Mouse (Mus musculus) layer of hippocampus, adult 8-10 months (tissue): Measurements from ENCODE around the gene Cd68. TPM values are rescaled to one million over a fixed set of nuclear protein-coding genes. Genes with fewer than 3 reads are reported as not detected.

ENCODE experiments used
- DNase-seq, 2 experiments: peaks; one replicate each; pipeline ENCODE4 v3.0.0; 2022; ENCODE audit warnings: low spot score in 2 of 2
- total RNA-seq, 4 experiments: library from RNA; stranded (reverse); gene quantifications; 2 replicates each; pipeline ENCODE4 v1.2.4; 2022

Cd68 gene
- total RNA-seq, 4 experiments from 2014 or later = 10.8 to 113 (median 55.2) TPM

DNA sequence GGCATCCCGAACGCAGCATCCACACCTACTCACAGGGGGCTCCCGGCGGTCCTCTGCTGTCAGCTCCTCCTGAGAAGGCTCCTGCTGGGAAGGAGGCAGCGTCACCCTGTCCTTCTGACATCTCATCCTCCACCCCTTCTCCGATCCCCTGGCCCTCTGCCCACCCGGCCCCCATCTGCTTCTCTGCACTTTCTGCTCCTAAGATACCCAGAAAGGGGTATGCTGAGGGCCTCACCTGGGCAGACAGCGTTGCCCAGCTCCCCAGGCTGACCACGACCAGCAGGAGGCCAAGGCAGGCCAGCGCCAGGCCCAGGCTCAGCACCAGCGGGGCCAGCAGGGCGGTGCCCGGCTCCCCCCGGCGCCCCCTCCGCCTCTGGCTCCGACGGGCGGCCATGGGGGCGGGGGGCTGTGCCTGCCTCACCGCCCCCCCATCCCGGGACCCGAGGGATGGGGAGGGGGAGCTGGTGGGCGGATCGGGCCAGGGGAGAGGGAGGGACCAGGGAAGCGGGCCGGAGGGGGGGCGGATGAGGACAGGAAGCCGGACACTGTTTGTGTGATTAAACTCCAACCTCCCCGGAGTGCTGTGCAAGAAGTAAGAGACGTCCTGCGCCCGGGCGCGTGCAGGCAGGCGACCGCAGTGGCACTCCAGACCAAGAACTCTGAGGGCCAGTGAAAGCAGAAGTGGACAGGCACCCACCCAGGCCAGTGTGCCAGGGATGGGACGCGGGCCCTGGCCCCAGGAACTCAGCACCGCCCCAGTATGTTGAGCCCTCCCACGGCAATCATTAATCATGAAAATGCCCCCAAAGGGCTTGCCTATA, 29.6 kb upstream of the Cd68 start, which contains the start of the genes Tnfsf12 and Tnfsfm13:
TSS of gene Tnfsf12 (minus strand) at position 489 of the 821 bp plus-strand sequence.
TSS of gene Tnfsfm13 (minus strand) at position 738 of the 821 bp plus-strand sequence.
- DNase-seq = no peak

DNA sequence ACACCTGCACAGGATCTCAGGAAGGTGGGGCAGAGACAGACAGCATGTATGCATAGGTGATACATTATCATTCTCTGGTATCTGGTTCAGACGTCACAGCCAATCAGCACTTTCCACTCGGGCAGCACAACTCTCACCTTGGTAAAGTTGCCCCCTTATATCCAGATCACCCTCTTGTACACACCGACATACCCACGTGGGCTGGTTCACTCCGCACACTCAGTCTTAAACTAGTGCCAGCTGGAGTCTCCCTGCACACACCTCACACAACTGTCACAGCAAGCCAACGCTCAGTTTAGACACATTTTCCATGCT, 29.1 kb upstream of the Cd68 start:
- no peak for DNase-seq

DNA sequence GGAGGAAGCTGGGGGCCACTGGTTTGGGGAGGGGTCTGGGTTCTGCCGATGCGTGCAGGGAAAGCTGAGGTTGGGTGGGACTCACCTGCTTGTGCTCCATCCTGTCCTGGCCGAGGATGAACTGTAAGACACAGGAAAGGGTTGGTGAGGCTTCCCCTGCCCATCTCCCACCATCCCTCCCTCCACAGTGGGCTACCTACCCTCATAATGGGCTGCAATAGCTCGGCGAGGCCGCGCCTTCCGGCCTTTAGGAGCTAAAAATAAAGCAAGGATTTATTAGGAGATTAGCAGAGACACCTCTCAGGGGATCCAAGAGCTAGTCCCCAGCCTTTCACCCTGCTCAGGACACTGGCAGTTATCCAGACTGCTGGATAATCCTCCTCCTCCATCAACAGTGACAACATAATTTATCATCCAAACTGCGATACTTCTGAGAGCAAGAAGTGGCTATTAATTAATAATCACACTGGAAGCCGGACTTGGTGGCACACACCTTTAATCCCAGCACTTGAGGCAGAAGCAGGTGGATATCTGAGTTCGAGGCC, 27.5 kb upstream of the Cd68 start:
- no peak for DNase-seq

DNA sequence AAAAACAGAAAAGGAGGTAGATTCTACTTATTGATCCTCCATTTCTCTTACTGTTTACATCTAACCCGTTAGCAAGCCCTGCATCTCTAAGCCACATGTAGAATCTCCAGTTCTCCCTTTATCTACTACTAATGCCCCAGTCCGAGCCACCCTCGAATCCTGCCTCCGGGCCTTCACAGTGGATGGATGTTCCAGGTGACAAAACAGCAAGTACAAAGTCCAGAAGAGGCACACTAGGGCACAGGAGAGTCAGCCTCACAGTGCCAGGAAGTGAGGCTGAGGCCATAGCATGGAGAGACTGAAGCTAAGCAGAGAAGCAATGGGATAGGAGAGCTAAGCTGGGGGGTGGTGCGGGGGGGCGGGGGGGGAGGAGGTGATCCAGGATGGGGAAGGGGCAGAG, 26.9 kb upstream of the Cd68 start:
- no peak for DNase-seq

DNA sequence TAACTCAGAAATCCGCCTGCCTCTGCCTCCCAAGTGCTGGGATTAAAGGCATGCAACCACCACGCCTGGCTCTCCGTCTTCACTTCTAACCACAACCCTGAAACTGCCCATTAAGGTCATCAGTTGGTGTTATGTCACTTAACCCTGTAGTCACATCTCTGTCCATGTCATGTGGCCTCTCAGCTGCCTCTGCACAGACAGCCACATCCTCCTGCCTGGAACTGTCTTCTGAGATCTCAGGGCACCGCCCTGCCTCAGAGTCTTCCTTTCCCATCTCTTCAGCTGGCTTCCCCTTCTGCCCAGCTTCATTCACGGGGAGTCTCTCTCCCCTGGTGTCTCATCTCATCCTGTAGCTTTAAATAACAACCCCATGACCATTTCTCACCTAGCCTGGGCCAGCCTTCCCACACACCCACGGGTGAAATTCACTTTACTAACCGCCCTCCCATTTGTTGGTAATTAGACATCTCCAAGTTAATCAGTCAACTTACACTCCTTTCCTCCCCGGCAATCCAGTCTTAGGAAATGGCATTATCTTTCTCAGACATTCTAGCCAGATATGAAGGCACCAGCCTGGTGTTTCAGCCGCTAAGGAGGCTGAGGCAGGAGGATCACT, 26.4 kb upstream of the Cd68 start:
- DNase-seq = no peak

DNA sequence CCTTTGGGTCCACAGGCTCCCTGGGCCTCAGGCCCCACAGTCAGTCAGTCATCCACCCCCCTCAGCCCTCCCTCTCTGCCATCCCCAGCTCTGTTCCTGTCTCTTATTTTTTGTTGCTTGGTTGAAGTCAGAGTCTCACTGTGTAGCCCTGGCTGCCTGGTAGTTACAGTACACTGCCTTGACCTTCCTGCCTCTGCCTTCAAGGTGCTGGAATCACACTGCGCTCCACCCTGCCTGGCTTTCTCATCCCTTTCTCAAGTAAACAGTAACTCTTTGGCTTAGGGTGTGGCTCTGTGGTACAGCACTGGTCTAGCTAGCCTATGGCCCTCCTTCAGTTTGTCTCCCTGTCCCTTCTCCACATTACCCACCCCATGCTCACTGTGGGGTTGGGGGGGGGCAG, 23.9 kb upstream of the Cd68 start:
- DNase-seq = no peak

DNA sequence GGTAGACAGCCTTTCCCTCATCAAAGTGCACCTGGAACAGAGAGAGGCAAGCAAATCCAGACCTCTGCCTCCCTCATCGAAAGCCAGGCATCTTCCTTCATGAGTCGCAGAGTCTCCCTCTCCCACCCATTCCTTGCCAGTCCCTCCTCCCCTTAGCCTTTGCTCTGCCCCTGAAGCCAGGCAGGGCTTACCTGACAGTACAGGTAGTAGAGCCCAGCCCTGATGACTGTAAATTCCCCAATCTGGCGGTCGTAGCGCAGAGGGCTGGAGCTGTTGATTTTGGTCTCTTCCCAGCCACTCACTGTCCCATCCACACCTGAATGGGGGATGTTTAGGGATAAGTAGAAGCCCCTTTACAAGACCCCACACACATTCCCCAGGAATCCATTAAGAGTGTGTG, 21.1 kb upstream of the Cd68 start:
- DNase-seq = no peak

DNA sequence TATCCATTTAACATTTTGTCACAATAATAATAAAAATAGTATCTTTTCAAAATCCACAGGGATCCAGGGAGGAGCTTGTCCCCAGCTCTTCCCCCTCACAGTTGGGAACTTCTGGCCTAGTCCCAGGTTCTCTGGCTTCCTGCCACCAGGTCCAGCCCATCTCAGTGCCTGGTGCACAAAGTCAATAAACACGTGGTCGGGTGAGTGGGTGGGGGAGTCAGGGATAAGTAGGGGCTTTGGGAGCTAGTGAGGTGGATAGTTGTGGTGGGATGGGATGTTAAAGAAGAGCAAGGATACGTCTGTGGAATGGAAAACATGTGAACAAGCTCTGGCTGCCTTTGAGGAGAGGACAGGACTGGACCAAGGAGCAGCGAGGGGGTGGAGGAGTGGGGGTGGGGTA, 20.4 kb upstream of the Cd68 start:
- no peak for DNase-seq

DNA sequence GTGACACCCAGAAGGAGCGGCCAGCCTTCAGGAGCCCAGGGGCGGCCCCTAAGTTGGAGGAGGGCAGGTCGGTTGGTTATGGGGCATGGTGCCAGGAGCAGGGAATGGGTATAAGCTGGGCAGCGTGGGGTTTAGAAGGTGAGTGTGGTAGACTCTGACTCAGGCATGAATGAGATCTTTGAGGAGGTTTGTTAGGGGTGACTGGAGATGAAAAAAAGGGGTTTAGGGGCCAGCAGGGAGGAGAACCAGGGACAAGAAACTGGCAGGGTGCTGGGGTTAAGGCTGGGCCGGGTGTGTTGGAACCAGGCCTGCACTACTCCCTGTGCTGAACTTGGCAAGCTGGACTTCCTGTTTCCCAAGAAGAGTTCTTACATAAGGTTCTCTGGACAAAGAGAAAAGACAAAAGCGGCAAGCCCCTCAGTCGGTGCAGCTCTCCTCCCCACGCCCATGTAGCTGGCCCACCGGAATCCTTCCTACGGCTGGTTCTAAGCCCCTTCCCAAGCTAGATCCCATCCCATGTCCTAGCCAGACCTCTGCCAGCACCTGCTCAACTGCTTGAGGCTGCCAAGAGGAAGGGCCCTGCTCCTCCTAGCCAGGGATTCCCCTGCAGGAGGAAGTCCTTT, 19.7 kb upstream of the Cd68 start, which contains the start of gene Tnfsf13:
TSS of gene Tnfsf13 (minus strand) at position 259 of the 623 bp plus-strand sequence.
- DNase-seq = peak; percentile 58 to 73

DNA sequence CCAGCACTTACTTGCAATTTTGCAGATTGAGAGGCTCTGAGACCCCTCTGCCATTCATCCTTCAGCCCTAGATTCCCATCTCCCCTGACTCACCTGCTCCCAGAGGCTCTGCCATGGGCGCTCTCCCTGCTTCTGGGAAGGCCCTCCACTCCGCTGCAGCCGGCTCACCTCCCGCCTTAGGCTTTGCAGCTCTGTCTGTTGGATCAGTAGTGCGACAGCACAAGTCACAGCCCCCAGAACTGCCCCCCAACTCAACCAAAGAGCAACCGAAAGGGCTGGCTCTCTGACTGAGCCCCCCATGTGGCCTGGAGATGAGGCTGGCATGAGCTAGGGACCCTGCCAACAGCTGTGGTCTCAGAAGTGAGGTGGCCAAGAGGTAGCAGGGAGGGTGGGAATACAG, 19.0 kb upstream of the Cd68 start:
- no peak for DNase-seq

DNA sequence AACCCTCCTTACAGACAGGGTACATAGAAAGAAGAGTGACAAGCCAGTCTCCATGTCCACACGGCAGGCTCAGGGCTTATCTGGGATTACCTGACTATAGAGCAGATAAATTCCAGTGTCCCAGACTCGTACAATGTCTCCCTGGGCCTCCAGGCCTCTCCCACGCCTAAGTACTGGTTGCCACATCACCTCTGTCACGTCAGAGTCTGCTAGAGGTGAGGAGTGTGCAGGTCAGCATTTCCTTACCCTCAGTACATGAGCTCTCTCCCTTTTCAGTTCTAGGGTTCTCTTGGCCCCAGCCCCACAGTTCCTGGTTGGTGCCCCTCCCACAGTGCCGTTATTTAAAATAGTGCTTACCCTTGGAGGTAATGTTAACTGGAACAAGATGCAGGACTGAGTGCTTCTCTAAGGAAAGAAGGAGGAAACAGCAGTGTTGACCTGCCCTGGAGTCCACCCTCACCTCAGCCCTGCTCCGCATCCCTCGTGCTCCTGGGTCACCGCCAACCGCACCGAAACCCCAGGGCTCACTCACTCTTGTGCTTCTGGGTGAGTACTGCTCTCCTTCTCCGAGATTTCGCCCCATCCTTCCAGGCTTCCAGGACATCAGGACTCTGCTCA, 18.3 kb upstream of the Cd68 start:
- no peak for DNase-seq

DNA sequence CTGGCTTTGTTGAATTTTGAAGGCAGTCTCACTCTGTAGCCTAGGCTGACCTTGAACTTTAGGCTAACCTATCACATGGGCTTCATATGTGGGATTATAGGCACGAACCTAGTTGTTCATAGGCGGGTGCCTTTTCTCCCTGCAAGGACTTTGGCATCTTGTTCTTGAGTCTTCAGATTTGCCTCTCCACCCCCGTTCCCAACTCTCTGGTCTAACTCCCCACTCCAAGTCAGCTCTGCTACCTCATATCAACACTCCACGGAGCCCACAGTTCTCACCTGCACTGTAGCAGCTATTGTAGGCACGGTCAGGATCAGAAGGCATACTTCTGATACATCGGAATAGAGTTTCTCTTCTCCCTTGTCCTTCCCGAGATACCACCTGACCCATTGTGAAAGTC, 17.6 kb upstream of the Cd68 start:
- no peak for DNase-seq

DNA sequence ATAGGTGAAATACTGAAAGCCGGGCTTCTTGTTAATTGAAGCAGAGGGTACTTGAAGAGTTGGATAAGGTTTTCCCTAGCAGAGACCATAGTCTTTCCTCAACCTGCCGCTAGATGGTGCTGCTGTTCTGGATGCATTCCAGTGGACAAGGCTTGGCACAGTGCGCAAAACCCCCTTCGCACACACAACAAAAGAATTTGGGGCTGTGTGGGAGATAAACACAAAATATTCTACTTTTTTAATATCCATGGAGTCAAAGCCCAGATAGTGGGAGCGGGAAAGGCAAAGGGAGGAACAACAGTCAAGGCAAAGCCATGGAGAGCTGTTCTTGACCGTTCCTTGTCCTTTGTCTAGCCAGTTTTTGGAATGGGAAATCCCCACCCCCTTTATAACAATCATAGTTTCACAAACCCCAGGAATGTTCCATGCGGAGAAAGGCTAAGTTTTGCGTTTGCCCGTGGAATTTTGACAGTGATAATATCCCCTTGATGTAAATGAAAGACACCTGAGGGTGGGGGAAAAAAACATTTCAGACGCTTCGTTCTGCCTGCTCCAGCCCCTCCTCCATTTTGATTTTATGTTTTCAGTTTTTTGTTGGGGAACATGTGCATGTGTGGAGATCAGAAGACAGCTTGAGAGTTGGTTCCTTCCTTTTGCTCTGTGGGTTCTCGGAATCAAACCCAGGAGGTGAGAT, 17.0 kb upstream of the Cd68 start:
- DNase-seq = peak; percentile 80 to 91

DNA sequence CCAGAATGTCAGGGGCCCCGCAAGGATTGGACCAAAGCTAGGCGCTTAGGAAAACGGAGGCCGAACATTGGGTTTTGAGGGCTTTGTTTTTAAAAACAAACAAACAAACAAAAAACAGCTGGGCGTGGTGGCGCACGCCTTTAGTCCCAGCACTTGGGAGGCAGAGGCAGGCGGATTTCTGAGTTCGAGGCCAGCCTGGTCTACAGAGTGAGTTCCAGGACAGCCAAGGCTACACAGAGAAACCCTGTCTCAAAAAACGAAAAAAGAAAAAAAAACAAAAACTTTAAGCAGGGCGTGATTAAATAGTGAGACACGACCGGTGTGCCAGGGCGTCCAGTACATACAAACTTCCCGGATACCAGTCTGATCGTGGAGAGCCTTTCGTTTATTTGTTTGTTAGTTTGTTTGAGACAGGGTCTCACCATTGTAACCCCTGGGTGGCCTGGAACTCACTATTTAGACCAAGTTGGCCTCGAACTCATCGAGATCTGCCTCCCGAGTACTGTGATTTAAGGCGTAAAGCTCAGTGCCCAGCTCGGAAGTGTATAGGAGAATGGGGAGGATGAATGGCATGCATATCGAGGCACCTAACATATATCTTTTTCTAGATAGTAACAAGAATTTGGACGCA, 16.4 kb upstream of the Cd68 start:
- DNase-seq = no peak

DNA sequence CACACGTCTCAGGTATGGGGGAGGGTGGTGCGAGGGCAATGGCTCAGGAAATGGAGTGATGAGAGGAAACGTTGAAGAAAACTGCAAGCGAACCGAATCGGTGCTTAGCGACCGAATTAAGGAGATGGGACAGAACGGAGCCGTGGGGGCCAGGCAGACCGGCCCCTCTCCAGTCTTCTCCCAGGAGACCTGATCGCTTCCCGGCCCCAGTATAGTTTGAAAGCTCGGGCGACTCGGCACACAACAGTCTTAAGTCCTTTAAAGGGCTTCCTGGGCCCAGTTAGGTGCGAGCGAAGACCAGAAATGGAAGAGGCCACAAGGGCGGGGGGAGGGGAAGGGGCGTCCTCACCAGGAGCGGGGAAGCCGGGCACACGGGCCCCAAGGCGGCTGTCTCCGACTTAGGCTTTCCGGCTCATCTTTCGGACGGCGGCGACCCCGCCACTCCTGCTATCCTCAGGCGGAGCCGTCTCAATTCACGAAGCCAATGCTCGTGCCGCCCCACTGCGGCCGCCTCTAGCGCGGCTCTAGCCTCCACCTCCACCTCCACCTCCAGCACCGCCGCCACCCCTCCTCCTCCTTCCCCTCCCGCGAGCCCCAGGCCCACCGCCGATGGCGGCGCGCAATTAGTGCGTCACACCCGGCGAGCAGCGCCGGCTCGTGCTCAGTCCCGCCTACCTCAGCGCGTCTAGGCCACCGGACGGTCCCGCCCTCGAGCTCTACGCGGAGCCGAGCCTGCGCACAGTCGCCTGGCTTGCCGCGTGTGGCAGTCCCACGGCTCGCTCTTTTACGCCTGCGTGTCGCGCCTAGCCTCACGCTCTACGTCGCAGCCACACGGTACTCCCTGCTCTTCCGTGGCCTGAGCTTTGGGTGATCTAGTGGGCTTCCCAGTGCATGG, 15.6 kb upstream of the Cd68 start, which contains the start of gene Senp3:
TSS of gene Senp3 (minus strand) at position 771 of the 895 bp plus-strand sequence.
- peak; percentile 95 to 96 for DNase-seq

DNA sequence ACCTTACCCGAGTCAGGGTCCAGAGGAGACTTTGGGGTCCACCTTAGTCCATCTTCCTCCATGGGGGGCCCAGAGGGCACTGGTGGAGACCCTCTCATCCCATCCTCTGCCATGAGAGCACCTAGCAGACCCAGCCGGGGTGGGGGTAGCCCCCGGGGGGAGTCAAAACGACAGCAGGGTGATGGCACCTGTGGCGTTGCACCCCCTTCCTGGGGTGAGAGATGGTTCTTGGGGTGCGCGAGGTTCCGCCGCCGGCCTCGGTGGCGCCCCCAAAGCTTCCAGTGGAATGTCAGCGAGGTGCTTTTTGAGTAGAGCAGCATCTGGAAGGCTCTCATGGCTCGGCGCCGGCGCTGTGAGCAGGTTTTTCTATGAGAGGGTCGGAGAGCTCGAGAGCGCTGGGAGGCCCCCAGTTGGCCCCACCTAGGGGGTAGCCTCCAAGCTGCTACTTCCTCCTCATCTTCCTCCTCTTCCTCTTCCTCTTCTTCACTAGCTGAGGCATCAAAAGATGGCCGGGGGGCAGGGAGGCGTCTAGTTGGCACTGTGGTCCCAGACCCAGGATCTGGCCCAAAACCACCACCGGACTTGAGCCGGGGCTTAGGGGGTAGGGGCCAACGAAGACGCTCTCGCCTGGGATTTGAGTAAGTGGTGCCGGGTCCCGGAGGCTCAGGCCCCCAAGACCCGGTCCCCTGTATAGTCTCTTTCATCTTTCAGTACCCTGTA, 14.3 kb upstream of the Cd68 start:
- DNase-seq = no peak

DNA sequence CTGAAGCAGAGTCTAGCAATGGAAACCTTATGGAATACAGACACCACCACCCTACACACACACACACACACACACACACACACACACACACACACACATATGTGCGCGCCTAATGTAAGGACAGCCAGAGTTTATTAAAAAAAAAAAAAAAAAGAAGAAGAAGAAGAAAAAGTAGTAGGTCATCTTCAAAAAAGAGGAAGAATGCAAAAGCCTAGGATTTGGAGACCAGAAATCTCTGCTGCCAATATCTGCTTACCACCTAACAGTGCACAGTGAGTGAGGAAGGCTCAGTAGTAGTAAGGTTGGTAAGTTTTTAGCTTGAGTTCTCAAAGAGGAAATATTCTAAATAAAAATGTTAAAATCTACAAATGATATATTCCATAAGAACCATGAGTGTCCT, 13.2 kb upstream of the Cd68 start:
- no peak for DNase-seq

DNA sequence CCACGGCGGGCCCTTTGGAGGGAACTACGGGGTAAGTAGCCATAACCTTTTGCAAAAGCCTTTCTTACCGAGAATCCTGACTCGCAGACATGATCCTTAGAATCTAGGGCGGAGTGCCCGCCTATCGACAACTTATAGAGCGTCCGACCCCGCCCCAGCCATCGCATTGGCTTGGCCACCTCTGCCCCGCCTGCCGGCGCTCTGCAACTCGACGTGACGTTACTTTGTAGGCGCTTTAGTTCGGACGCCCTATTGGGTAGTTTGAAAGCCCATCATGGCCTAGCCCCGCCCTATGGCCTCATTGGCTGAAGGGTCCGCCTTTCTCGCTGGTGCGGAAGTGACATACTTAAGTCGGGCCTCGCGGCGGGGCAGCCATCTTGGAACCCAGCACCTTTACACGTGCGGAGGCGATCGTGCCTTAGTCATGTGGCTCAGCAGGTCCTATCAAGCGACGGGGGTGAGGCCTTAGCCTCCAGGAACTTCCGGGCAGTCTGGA, 6.3 kb upstream of the Cd68 start, which contains the start of gene Eif4a1:
TSS of gene Eif4a1 (minus strand) at position 213 of the 496 bp plus-strand sequence.
- peak; percentile 100 for DNase-seq

DNA sequence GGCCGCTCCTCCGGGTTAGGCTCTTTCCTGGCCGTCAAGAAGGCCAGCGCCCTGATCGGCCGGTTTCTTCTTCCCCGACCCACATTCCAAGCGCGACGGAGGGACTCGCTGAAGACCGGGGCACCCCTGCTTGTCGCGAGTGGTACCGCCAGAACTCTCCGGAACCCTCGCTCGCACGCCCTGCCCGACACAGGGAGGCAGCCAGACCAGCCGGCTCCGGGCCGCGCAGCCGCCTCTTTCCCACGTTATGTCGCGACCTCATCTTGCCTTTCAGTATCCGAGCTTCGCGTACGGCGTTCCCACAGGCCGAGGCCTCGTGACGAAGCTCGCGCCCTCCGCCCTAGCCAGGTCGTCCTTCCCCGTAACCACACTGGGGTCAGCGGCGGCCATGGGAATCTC, 5.8 kb upstream of the Cd68 start:
- no peak for DNase-seq
